Mouse (Mus musculus) hindbrain, embryonic 11.5 days (tissue): ENCODE results near the gene Pemt. TPM values are rescaled to one million over a fixed set of nuclear protein-coding genes. Genes with fewer than 3 reads are reported as not detected.

Experiments used
- ATAC-seq: fragments of 200-750 bp; cut with Nextera tagmentation; 2 replicates; pipeline ENCODE4 v1.8.0; 2017; ENCODE audit warnings: mild to moderate bottlenecking, moderate TSS enrichment, moderate library complexity; ENCODE audit not compliant: low FRiP score
- DNase-seq: peaks from one replicate; pipeline ENCODE4 v3.0.0-alpha.2; 2015; ENCODE audit warnings: low spot score
- H3K27ac ChIP-seq: fragments of 300-500 bp; sonication (generic); 2 replicates; pipeline ENCODE4 v1.5.1; 2014; ENCODE audit warnings: mild to moderate bottlenecking, low read depth, low read length
- H3K27me3 ChIP-seq: fragments of 300-500 bp; sonication (generic); 2 replicates; pipeline ENCODE4 v1.6.1; 2014; ENCODE audit warnings: mild to moderate bottlenecking, low read length, moderate library complexity, mixed read lengths; ENCODE audit not compliant: control insufficient read depth, insufficient read depth
- H3K36me3 ChIP-seq: fragments of 300-500 bp; sonication (generic); 2 replicates; pipeline ENCODE4 v1.6.1; 2014; ENCODE audit warnings: mild to moderate bottlenecking, low read length, moderate library complexity, mixed read lengths; ENCODE audit not compliant: control insufficient read depth, insufficient read depth
- H3K4me1 ChIP-seq: fragments of 300-500 bp; sonication (generic); replicated peaks from 2 replicates; pipeline ENCODE4 v1.6.1; 2014; ENCODE audit warnings: low read length, mixed read lengths; ENCODE audit not compliant: control insufficient read depth, insufficient read depth
- H3K4me2 ChIP-seq: fragments of 300-500 bp; sonication (generic); replicated peaks from 2 replicates; pipeline ENCODE4 v1.6.1; 2014; ENCODE audit warnings: mild to moderate bottlenecking, low read depth, low read length
- H3K4me3 ChIP-seq: fragments of 300-500 bp; sonication (generic); 2 replicates; pipeline ENCODE4 v1.5.1; 2014; ENCODE audit warnings: low read depth, low read length
- H3K9ac ChIP-seq: fragments of 300-500 bp; sonication (generic); 2 replicates; pipeline ENCODE4 v1.6.1; 2014; ENCODE audit warnings: low read depth, low read length
- H3K9me3 ChIP-seq: fragments of 300-500 bp; sonication (generic); 2 replicates; pipeline ENCODE4 v1.6.1; 2016; ENCODE audit warnings: low read length; ENCODE audit not compliant: control insufficient read depth
- WGBS: fragments of 180-500 bp; shearing (Covaris S2); extraction: QIAGEN DNeasy Blood & Tissue Kit; methylation state at CpG from one replicate; pipeline ENCODE4 v1.1.7; 2014; 5-methylcytosine and 5-hydroxymethylcytosine counted together
- polyA plus RNA-seq: library from polyadenylated mRNA; unstranded; fragments of >200 nt; fragmentation: Nextera tagmentation; extraction: Ambion mirVana; gene quantifications from 2 replicates; pipeline ENCODE4 v1.2.1, GENCODE M21; 2014

Gene Pemt
- polyA plus RNA-seq, 1 experiment from 2014 or later = 5.1 TPM

- Histone ChIP-seq H3K27ac (no peak overlapping the region), H3K4me2 (no peak overlapping the region), H3K9me3 (no peaks in the 10 kb centered on the region), H3K27me3 (no peaks in the 10 kb centered on the region), H3K36me3 (no peaks in the 10 kb centered on the region), H3K9ac (no peak overlapping the region), H3K4me1 (no peaks in the 10 kb centered on the region), H3K4me3 (no peak overlapping the region)
- ATAC-seq (no peak), DNase-seq (no peak)
- WGBS = 66% methylated on average over 3 of the region's 3 CpGs
Observed at GRCm38 (mm10) chr11:59940645-59941044, 105.6 kb downstream of the Pemt start.

- WGBS = 84% methylated on average over 1 of the region's 1 CpGs
- no peaks in the 10 kb centered on the region for H3K9me3 ChIP-seq
- ATAC-seq (no peak), DNase-seq (no peak)
- H3K27me3 ChIP-seq = no peaks in the 10 kb centered on the region
- no peak overlapping the region for H3K4me3 ChIP-seq
- no peak overlapping the region for H3K27ac ChIP-seq
- no peaks in the 10 kb centered on the region for H3K4me1 ChIP-seq
- H3K4me2 ChIP-seq = no peak overlapping the region
- no peaks in the 10 kb centered on the region for H3K36me3 ChIP-seq
- H3K9ac ChIP-seq = no peak overlapping the region
Observed at GRCm38 (mm10) chr11:59939821-59940220, 106.5 kb downstream of the Pemt start.

GRCm38 (mm10) chr11:59937615-59938014, 108.7 kb downstream of the Pemt start:
- no peak for DNase-seq

GRCm38 (mm10) chr11:59937023-59937422, 109.3 kb downstream of the Pemt start:
- Histone ChIP-seq H3K27me3 (no peaks in the 10 kb centered on the region), H3K9ac (no peak overlapping the region), H3K4me1 (no peaks in the 10 kb centered on the region), H3K4me2 (no peak overlapping the region), H3K9me3 (no peaks in the 10 kb centered on the region), H3K27ac (no peak overlapping the region), H3K4me3 (no peak overlapping the region), H3K36me3 (no peaks in the 10 kb centered on the region)
- DNase-seq (no peak), ATAC-seq (no peak)
- 80% methylated on average over 3 of the region's 3 CpGs for WGBS

More at GRCm38 (mm10) chr11:59937615-59938014, 108.7 kb downstream of the Pemt start:
- no peak for ATAC-seq
- H3K4me2 ChIP-seq = no peak overlapping the region
- H3K9ac ChIP-seq = no peak overlapping the region
- H3K27me3 ChIP-seq = no peaks in the 10 kb centered on the region
- no peak overlapping the region for H3K27ac ChIP-seq
- H3K9me3 ChIP-seq = no peaks in the 10 kb centered on the region
- WGBS = 47% methylated on average over 2 of the region's 2 CpGs
- H3K4me3 ChIP-seq = no peak overlapping the region
- H3K36me3 ChIP-seq = no peaks in the 10 kb centered on the region
- H3K4me1 ChIP-seq = no peaks in the 10 kb centered on the region

- DNase-seq (no peak), ATAC-seq (no peak)
- Histone ChIP-seq H3K36me3 (no peaks in the 10 kb centered on the region), H3K9ac (no peak overlapping the region), H3K27me3 (no peaks in the 10 kb centered on the region), H3K4me3 (no peak overlapping the region), H3K27ac (no peak overlapping the region), H3K4me2 (no peak overlapping the region), H3K9me3 (no peaks in the 10 kb centered on the region), H3K4me1 (no peaks in the 10 kb centered on the region)
- 51% methylated on average over 12 of the region's 12 CpGs for WGBS
Observed at GRCm38 (mm10) chr11:59933943-59934342, 112.3 kb downstream of the Pemt start.

- DNase-seq = no peak
- 69% methylated on average over 9 of the region's 9 CpGs for WGBS
- no peak overlapping the region for H3K9ac ChIP-seq
- H3K9me3 ChIP-seq = no peaks in the 10 kb centered on the region
- no peaks in the 10 kb centered on the region for H3K27me3 ChIP-seq
- H3K36me3 ChIP-seq = no peaks in the 10 kb centered on the region
- H3K4me1 ChIP-seq = no peaks in the 10 kb centered on the region
- no peak for ATAC-seq
- H3K27ac ChIP-seq = no peak overlapping the region
- H3K4me2 ChIP-seq = no peak overlapping the region
- no peak overlapping the region for H3K4me3 ChIP-seq
Observed at GRCm38 (mm10) chr11:59932560-59933337, 113.5 kb downstream of the Pemt start.

- Histone ChIP-seq H3K27ac (no peak overlapping the region), H3K27me3 (no peaks in the 10 kb centered on the region), H3K9me3 (no peaks in the 10 kb centered on the region), H3K9ac (no peak overlapping the region), H3K36me3 (no peaks in the 10 kb centered on the region), H3K4me1 (no peaks in the 10 kb centered on the region), H3K4me3 (no peak overlapping the region), H3K4me2 (no peak overlapping the region)
- DNase-seq (no peak), ATAC-seq (no peak)
- WGBS = 32% methylated on average over 4 of the region's 4 CpGs
Observed at GRCm38 (mm10) chr11:59930031-59930430, 116.3 kb downstream of the Pemt start.

- no peaks in the 10 kb centered on the region for H3K36me3 ChIP-seq
- H3K9ac ChIP-seq = no peak overlapping the region
- no peaks in the 10 kb centered on the region for H3K9me3 ChIP-seq
- H3K4me1 ChIP-seq = no peaks in the 10 kb centered on the region
- no peak overlapping the region for H3K4me2 ChIP-seq
- ATAC-seq = no peak
- 19% methylated on average over 7 of the region's 7 CpGs for WGBS
- DNase-seq = no peak
- H3K27me3 ChIP-seq = no peaks in the 10 kb centered on the region
- H3K27ac ChIP-seq = no peak overlapping the region
- H3K4me3 ChIP-seq = no peak overlapping the region
Observed at GRCm38 (mm10) chr11:59921265-59921664, 125.0 kb downstream of the Pemt start.
